Mouse (Mus musculus): ENCODE measurements around the gene Dnttip2. TPM values are rescaled to one million over a fixed set of nuclear protein-coding genes. Genes with fewer than 3 reads are reported as not detected.
"Not testable (repeated sequence)": the region's sequence is repeated elsewhere in the genome, so short reads cannot be mapped to it uniquely, and the experiment has no call there.

Dnttip2 gene
- polyA plus RNA-seq, 1 experiment from 2014 or later = 96.1 TPM

DNA sequence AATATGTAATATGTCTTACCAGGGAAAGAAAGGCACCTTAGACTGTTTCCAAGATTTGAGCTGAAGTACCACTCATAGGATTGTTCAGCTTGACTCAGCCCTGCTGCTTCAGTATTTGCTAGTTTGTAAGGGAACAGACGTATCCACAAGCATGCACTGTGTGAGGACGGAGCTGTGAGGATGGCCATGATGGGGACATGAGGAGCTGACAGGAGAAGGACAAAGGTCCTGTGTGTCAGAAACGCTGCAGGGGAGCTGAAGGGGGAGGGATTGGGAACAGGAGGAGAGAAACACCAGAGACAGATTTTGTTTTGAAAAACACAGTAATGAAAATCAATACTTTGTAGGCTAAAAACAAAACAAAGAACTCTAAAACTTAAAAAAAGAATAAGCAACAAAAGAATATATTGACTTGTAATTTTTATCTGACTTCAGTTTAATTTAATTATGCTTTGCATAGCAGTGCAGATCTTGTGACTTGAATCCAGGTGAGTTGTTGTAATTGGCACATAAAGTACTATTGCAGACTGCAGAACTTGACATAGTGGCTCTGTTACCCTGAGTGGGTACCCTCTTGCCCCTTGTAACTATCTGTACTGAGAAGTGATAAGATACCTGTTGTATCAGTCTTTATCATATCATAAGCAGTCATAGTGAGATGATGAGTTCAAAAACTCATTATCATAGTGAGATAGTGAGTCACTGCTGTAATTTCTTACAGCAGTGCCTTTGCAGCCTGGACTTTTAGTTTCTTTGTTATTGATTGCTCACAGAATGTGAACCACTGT lies 21.5 kb upstream of the Dnttip2 start:
- H3K4me1 ChIP-seq = peaks cover 3% of the 10 kb centered on the region
- peaks cover 6% of the 10 kb centered on the region; the same call in 1 of the 2 replicates for H3K36me3 ChIP-seq (replicated peaks)
- DNase-seq (ENCODE audit: extremely low spot score, low spot score) = no peak
- H3K9me3 ChIP-seq = no peaks in the 10 kb centered on the region
- H3K4me3 ChIP-seq = no peak overlapping the region
- no peaks in the 10 kb centered on the region for H3K27me3 ChIP-seq (ENCODE audit: poor library complexity, severe bottlenecking)
- H3K27ac ChIP-seq = no peak overlapping the region
- WGBS = 45% methylated on average over 3 of the region's 3 CpGs

DNA sequence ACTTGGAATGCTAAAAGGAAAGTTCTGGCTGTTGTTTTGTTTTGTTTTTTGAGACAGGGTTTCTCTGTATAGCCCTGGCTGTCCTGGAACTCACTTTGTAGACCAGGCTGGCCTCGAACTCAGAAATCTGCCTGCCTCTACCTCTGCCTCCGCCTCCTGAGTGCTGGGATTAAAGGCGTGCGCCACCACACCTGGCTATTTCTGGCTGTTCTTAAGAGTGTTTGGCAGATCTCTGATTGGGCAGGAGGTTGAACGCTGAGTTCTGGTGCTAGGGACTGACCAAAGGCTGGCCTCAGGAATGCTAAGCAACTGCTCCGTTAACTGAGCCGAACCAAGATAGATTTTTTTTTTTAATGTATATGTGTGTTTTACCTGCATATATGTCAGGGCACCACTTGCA lies 20.1 kb upstream of the Dnttip2 start:
- WGBS = 89% methylated on average over 7 of the region's 7 CpGs
- not testable (repeated sequence) for H3K27ac ChIP-seq; DNase-seq (ENCODE audit: extremely low spot score, low spot score); H3K9me3 ChIP-seq; H3K4me1 ChIP-seq; H3K4me3 ChIP-seq; H3K27me3 ChIP-seq (ENCODE audit: poor library complexity, severe bottlenecking)
- H3K36me3 ChIP-seq (replicated peaks) = peaks cover 11% of the 10 kb centered on the region; the same call in 1 of the 2 replicates

DNA sequence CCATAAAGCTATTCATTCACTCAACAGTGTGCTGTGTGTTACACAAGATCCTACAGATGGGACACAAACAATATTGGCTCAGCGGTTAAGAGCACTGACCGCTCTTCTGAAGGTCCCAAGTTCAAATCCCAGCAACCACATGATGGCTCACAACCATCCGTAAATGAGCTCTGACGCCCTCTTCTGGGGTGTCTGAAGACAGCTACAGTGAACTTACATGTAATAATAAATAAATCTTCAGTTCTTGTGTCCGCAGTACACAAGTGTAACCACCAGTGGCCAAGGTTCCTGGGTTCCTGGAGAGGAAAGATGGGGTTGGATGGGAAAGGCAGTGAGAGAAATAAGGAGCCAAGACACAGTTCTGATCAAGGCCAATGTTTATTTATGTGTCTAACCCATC lies 4.2 kb upstream of the Dnttip2 start:
- H3K4me1 ChIP-seq = peaks cover 2% of the 10 kb centered on the region
- WGBS = 66% methylated on average over 5 of the region's 5 CpGs
- H3K27me3 ChIP-seq (ENCODE audit: poor library complexity, severe bottlenecking) = no peaks in the 10 kb centered on the region
- H3K9me3 ChIP-seq = no peaks in the 10 kb centered on the region
- DNase-seq (ENCODE audit: extremely low spot score, low spot score) = no peak
- H3K27ac ChIP-seq = no peak overlapping the region
- H3K4me3 ChIP-seq = no peak overlapping the region
- H3K36me3 ChIP-seq (replicated peaks) = peaks cover 10% of the 10 kb centered on the region

GRCm38 (mm10) chr3:122272565-122272964 lies 1.6 kb upstream of the Dnttip2 start:
- not testable (repeated sequence) for H3K27me3 ChIP-seq (ENCODE audit: poor library complexity, severe bottlenecking); DNase-seq (ENCODE audit: extremely low spot score, low spot score); H3K9me3 ChIP-seq; H3K27ac ChIP-seq; H3K4me3 ChIP-seq
- WGBS = 67% methylated on average over 1 of the region's 1 CpGs
- peaks cover 23% of the 10 kb centered on the region for H3K4me1 ChIP-seq
- peaks cover 25% of the 10 kb centered on the region for H3K36me3 ChIP-seq (replicated peaks)

DNA sequence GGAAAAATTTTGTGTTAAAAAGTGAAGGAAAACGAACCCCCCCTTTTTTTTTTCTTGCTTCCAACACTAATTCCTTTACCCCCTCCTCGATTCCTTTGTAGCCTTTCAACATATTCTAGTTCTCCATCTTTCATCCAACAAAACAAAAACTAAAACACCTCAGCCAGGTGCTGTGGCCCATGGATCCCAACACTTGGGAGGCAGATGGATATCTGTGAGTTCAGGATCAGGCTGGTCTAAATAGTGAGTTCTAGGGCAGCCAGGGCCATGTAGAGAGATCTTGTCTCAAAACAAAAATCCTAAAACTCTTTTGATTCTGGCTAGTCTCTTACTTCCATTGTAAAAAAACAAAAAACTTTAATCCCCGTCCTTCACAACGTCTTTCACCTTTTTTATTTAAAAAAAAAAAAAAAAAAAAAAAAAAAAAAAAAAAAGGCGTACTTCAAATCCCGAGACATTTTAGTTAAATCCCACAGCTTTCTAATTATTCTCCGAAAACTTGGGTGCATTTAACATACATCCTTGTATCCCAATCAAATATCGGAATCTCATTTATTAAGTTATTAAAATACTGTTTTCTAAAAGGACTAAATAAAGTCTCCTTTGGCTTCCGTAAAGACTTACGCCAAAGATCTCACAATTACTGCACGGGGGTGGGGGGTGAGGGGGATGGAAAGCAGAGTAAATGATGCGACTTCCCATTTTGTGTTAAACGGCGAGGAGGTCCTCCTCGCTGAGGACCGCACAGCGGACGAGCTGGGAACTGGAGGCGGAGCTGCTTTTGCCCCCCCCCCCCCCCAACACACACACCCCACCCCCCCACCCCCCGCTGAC lies 564 bp upstream of the Dnttip2 start:
- WGBS = 10% methylated on average over 19 of the region's 20 CpGs
- no peaks in the 10 kb centered on the region for H3K9me3 ChIP-seq
- peak overlapping the region; percentile 94 for H3K4me3 ChIP-seq
- H3K4me1 ChIP-seq = peaks cover 30% of the 10 kb centered on the region
- peaks cover 36% of the 10 kb centered on the region for H3K36me3 ChIP-seq (replicated peaks)
- no peak for DNase-seq (ENCODE audit: extremely low spot score, low spot score)
- no peaks in the 10 kb centered on the region for H3K27me3 ChIP-seq (ENCODE audit: poor library complexity, severe bottlenecking)
- H3K27ac ChIP-seq = peak overlapping the region; percentile 91

DNA sequence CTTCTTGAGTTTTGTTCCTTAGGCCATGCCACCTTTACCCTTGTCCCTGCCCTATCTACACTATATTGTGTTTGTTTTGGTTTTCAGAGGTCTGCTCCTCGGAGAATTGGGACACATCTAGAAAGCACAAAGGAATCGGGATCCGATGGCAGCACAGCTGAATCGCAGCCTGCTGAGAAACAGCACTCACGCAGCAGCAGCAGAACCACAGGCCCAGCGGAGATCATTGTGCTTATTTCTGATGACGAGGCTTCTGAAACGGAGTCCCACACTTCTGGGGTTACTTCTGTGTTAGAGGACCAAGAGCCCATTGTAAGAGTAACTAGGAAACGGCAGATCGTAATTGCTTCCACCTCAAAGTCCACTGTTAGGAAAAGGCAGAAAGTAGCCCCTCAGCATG lies 923 bp downstream of the Dnttip2 start:
- Histone ChIP-seq H3K36me3 (replicated peaks) (peaks cover 51% of the 10 kb centered on the region), H3K27me3 (ENCODE audit: poor library complexity, severe bottlenecking) (no peaks in the 10 kb centered on the region), H3K4me3 (peak overlapping the region; percentile 94), H3K27ac (no peak overlapping the region), H3K4me1 (peaks cover 30% of the 10 kb centered on the region), H3K9me3 (no peaks in the 10 kb centered on the region)
- WGBS = 79% methylated on average over 10 of the region's 10 CpGs
- no peak for DNase-seq (ENCODE audit: extremely low spot score, low spot score)

DNA sequence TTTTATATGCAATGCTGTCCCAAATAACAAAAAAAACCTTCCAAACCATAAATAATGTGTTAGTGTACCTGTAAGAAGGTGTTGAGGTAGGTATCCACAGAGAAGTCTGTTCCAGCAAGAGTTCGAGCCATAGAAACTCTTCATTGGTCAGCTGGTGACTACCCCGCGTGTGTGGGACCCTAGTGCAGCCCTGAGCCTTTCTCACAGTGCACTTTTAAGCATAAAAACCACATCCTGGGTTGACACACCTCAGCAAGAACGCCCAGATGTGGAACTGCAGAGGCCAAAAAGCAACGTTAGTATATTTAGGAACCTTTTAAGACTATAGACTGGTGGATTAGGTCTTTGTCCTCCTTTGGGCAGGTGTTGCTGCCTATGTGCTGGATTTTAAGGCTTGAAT lies 13.0 kb downstream of the Dnttip2 start:
- Histone ChIP-seq H3K4me3 (no peak overlapping the region), H3K36me3 (replicated peaks) (peaks cover 38% of the 10 kb centered on the region), H3K9me3 (no peaks in the 10 kb centered on the region), H3K27me3 (ENCODE audit: poor library complexity, severe bottlenecking) (0 out of 2 replicates have a peak, but pooled peaks cover 3% of the 10 kb centered on the region), H3K4me1 (peaks cover 7% of the 10 kb centered on the region), H3K27ac (no peak overlapping the region)
- WGBS = 82% methylated on average over 5 of the region's 5 CpGs
- DNase-seq (ENCODE audit: extremely low spot score, low spot score) = no peak

GRCm38 (mm10) chr3:122288613-122289195 lies 14.5 kb downstream of the Dnttip2 start:
- WGBS = 89% methylated on average over 5 of the region's 5 CpGs
- H3K27ac ChIP-seq = no peak overlapping the region
- 0 out of 2 replicates have a peak, but pooled peaks cover 3% of the 10 kb centered on the region for H3K27me3 ChIP-seq (ENCODE audit: poor library complexity, severe bottlenecking)
- DNase-seq (ENCODE audit: extremely low spot score, low spot score) = no peak
- peaks cover 22% of the 10 kb centered on the region for H3K36me3 ChIP-seq (replicated peaks)
- peaks cover 13% of the 10 kb centered on the region for H3K4me1 ChIP-seq
- H3K9me3 ChIP-seq = no peaks in the 10 kb centered on the region
- H3K4me3 ChIP-seq = no peak overlapping the region

DNA sequence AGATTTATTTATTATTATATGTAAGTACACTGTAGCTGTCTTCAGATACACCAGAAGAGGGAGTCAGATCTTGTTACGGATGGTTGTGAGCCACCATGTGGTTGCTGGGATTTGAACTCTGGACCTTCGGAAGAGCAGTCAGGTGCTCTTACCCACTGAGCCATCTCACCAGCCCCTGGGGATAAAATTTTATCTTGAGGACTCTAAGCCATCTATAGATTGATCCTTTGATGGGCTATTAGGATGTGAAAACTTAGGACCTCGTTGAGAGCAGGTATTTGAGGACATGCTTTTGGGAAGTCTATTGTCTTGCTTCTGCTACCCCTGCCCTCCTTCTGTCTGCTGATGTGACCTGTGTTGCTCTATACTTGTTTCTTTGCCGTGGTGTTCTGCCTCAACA lies 15.2 kb downstream of the Dnttip2 start:
- H3K36me3 ChIP-seq (replicated peaks) = peaks cover 16% of the 10 kb centered on the region
- H3K27me3 ChIP-seq (ENCODE audit: poor library complexity, severe bottlenecking); DNase-seq (ENCODE audit: extremely low spot score, low spot score); H3K27ac ChIP-seq; H3K9me3 ChIP-seq; H3K4me3 ChIP-seq: not testable (repeated sequence)
- H3K4me1 ChIP-seq = peaks cover 18% of the 10 kb centered on the region
- WGBS = 74% methylated on average over 4 of the region's 4 CpGs

DNA sequence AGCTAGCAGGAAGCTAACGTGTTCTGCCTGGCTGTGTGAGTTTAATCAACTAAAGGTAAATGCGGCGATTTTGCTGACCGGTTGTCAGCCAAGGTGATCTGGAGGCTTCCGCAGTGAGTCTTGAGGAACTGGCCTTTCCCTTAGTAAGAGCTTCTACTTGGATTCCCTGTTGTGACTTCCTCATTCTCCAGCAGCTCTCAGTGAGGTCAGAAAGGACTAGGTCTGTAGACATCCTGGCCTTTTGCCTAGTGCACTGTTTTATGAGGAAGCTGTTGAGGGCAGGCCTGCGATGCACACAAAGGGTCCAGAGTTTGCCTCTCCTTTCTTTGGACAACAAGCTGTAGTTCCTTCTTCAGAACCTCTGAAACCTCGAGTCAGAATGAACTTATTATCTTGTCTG lies 16.5 kb downstream of the Dnttip2 start:
- no peak overlapping the region for H3K27ac ChIP-seq
- H3K36me3 ChIP-seq (replicated peaks) = peaks cover 2% of the 10 kb centered on the region
- no peaks in the 10 kb centered on the region for H3K9me3 ChIP-seq
- DNase-seq (ENCODE audit: extremely low spot score, low spot score) = no peak
- 0 out of 2 replicates have a peak, but pooled peaks cover 3% of the 10 kb centered on the region for H3K27me3 ChIP-seq (ENCODE audit: poor library complexity, severe bottlenecking)
- H3K4me3 ChIP-seq = no peak overlapping the region
- 84% methylated on average over 7 of the region's 7 CpGs for WGBS
- H3K4me1 ChIP-seq = peaks cover 31% of the 10 kb centered on the region

DNA sequence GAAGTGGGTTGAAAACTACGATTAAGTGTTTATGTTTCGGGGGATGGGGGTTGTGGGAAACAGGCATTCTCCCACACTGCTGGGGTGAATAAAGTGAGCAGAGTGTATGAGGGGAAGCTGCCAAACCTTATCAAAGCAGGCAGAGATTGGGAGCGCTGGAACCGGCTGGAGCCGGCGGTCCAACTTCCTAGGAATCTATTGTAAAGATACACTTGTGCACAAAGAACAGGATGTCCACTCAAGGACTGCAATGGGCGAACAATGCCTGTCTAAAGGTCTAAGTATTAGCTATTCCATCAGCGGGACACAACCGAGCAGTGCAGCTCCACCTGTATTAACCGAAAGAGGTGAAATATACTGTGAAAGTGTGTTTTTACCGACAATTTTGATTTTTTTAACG lies 17.6 kb downstream of the Dnttip2 start:
- H3K4me3 ChIP-seq = peak overlapping the region; percentile 90
- H3K27me3 ChIP-seq (ENCODE audit: poor library complexity, severe bottlenecking) = 0 out of 2 replicates have a peak, but pooled peaks cover 3% of the 10 kb centered on the region
- H3K9me3 ChIP-seq = no peaks in the 10 kb centered on the region
- peaks cover 40% of the 10 kb centered on the region for H3K4me1 ChIP-seq
- no peaks in the 10 kb centered on the region for H3K36me3 ChIP-seq (replicated peaks)
- DNase-seq (ENCODE audit: extremely low spot score, low spot score) = no peak
- 0 out of 2 replicates have a peak overlapping the region, but pooled peaks have one; percentile 97 for H3K27ac ChIP-seq
- WGBS = 50% methylated on average over 12 of the region's 12 CpGs

- Histone ChIP-seq H3K4me3 (peak overlapping the region; percentile 90), H3K4me1 (peaks cover 44% of the 10 kb centered on the region), H3K9me3 (no peaks in the 10 kb centered on the region), H3K27ac (peak overlapping the region; percentile 97), H3K36me3 (replicated peaks) (no peaks in the 10 kb centered on the region), H3K27me3 (ENCODE audit: poor library complexity, severe bottlenecking) (0 out of 2 replicates have a peak, but pooled peaks cover 3% of the 10 kb centered on the region)
- peak; percentile 94 for DNase-seq (ENCODE audit: extremely low spot score, low spot score)
- 7% methylated on average over 54 of the region's 54 CpGs for WGBS
Measured at GRCm38 (mm10) chr3:122292300-122293222, 18.4 kb downstream of the Dnttip2 start.

All from forebrain, embryonic 10.5 days (tissue).